Mouse (Mus musculus): ENCODE measurements at regions not wholly inside any gene's neighbourhood (a gene's known extent, or its start where the extent isn't known, plus 50 kb on each side); places are given as distances from the start of the nearest gene placed in this dataset.

GRCm38 (mm10) chr12:39646556-39646955 lies 391.3 kb downstream of the Arl4a start:
- TF ChIP-seq POLR2A (IDR thresholded peaks at IDR 0.05; ENCODE audit: low read depth, low read length) (no peak), CTCF (conservative IDR thresholded peaks at IDR 0.05; ENCODE audit: insufficient read depth, insufficient read length, low read depth, low read length) (no peak)
